Mouse (Mus musculus) CH12.LX (cell line): ENCODE measurements around the gene Cntnap1. TPM values are rescaled to one million over a fixed set of nuclear protein-coding genes. Genes with fewer than 3 reads are reported as not detected.

Source experiments
- DNase-seq: peaks from one replicate; pipeline ENCODE4 v3.0.0-alpha.2; 2013; ENCODE audit errors: extremely low read depth
- H3K27ac ChIP-seq: 2 replicates; pipeline ENCODE4 v1.5.1; 2012; ENCODE audit warnings: low read depth, mild to moderate bottlenecking, control low read depth, moderate library complexity; ENCODE audit not compliant: insufficient read depth
- H3K27me3 ChIP-seq: replicated peaks from 2 replicates; pipeline ENCODE3; 2012; ENCODE audit warnings: inconsistent platforms
- H3K36me3 ChIP-seq, 2 experiments: replicated peaks in 1 of 2; 2 replicates each; pipeline versions ENCODE3 to v1.6.1; 2012; ENCODE audit warnings: inconsistent platforms in 1 of 2, low read length in 1 of 2, mild to moderate bottlenecking in 1 of 2, mixed read lengths in 1 of 2, moderate library complexity in 1 of 2; ENCODE audit not compliant: control insufficient read depth in 1 of 2, insufficient read depth in 1 of 2
- H3K4me1 ChIP-seq, 2 experiments: 2 replicates each; pipeline ENCODE4 v1.6.1; 2012; ENCODE audit warnings: inconsistent platforms in 1 of 2, moderate library complexity in 1 of 2; ENCODE audit not compliant: insufficient read depth in 2 of 2, control insufficient read depth in 1 of 2
- H3K4me2 ChIP-seq: 2 replicates; pipeline ENCODE4 v1.6.1; 2012; ENCODE audit warnings: low read depth, mild to moderate bottlenecking, control low read depth; ENCODE audit not compliant: poor library complexity, insufficient read depth, severe bottlenecking
- H3K4me3 ChIP-seq, 3 experiments: fragments of 150-350 bp in 1 of 3; sonication (generic) in 1 of 3; replicated peaks in 1 of 3; 2 replicates each; pipeline versions ENCODE3 to v1.5.1; 2011 to 2012; ENCODE audit warnings: low read depth in 2 of 3, low read length in 2 of 3, mild to moderate bottlenecking in 2 of 3, moderate library complexity in 2 of 3, control low read depth in 1 of 3, improper control_type of control experiment in 1 of 3, inconsistent platforms in 1 of 3, mixed read lengths in 1 of 3; ENCODE audit not compliant: poor library complexity in 1 of 3
- H3K79me2 ChIP-seq: replicated peaks from 2 replicates; pipeline ENCODE4 v1.6.1; 2012; ENCODE audit warnings: mild to moderate bottlenecking, moderate library complexity; ENCODE audit not compliant: control insufficient read depth, poor library complexity, insufficient read depth, severe bottlenecking; ENCODE audit errors: extremely low read depth
- H3K9ac ChIP-seq: 2 replicates; pipeline ENCODE4 v1.6.1; 2012; ENCODE audit warnings: low read depth, mild to moderate bottlenecking, control low read depth, moderate library complexity; ENCODE audit not compliant: insufficient read depth
- H3K9me3 ChIP-seq: replicated peaks from 2 replicates; pipeline ENCODE3; 2012; ENCODE audit warnings: low read length, inconsistent platforms, mixed read lengths
- BHLHE40 ChIP-seq: IDR thresholded peaks from 2 replicates; pipeline ENCODE4 v1.6.1; 2011; ENCODE audit warnings: mild to moderate bottlenecking, low read depth, low read length, improper control_type of control experiment
- CHD1 ChIP-seq: IDR thresholded peaks from 2 replicates; pipeline ENCODE4 v1.6.1; 2012; ENCODE audit warnings: low read depth, low read length, improper control_type of control experiment, inconsistent platforms
- CTCF ChIP-seq, 2 experiments: IDR thresholded peaks in 1 of 2; conservative IDR thresholded peaks in 1 of 2; 2 replicates each; pipeline ENCODE4 v1.5.1; 2011 to 2012; ENCODE audit warnings: low read depth in 2 of 2, low read length in 2 of 2, improper control_type of control experiment in 1 of 2, inconsistent platforms in 1 of 2, mild to moderate bottlenecking in 1 of 2, moderate library complexity in 1 of 2
- E2F4 ChIP-seq: IDR thresholded peaks from 2 replicates; pipeline ENCODE4 v1.6.1; 2011; ENCODE audit warnings: low read depth, low read length, improper control_type of control experiment; ENCODE audit not compliant: insufficient replicate concordance
- ELF1 ChIP-seq: IDR thresholded peaks from 2 replicates; pipeline ENCODE4 v1.6.1; 2014; ENCODE audit warnings: low read depth, mild to moderate bottlenecking, inconsistent platforms, low read length, improper control_type of control experiment
- ETS1 ChIP-seq: conservative IDR thresholded peaks from 2 replicates; pipeline ENCODE4 v1.6.1; 2012; ENCODE audit warnings: low read depth, mild to moderate bottlenecking, inconsistent platforms, low read length, improper control_type of control experiment, moderate library complexity
- HCFC1 ChIP-seq: IDR thresholded peaks from 2 replicates; pipeline ENCODE4 v1.6.1; 2012; ENCODE audit warnings: low read depth, mild to moderate bottlenecking, inconsistent platforms, low read length, improper control_type of control experiment
- IRF4 ChIP-seq: IDR thresholded peaks from 2 replicates; pipeline ENCODE4 v1.6.1; 2014; ENCODE audit warnings: low read depth, mild to moderate bottlenecking, inconsistent platforms, low read length, improper control_type of control experiment
- JUN ChIP-seq: IDR thresholded peaks from 2 replicates; pipeline ENCODE4 v1.6.1; 2011; ENCODE audit warnings: low read depth, mild to moderate bottlenecking, low read length, improper control_type of control experiment, moderate library complexity; ENCODE audit not compliant: insufficient read depth
- JUND ChIP-seq: conservative IDR thresholded peaks from 2 replicates; pipeline ENCODE4 v1.6.1; 2011; ENCODE audit warnings: low read depth, low read length, improper control_type of control experiment
- KAT2A ChIP-seq: IDR thresholded peaks from 2 replicates; pipeline ENCODE4 v1.6.1; 2012; ENCODE audit warnings: low read length, improper control_type of control experiment, inconsistent platforms; ENCODE audit not compliant: insufficient replicate concordance
- MAFK ChIP-seq: IDR thresholded peaks from 2 replicates; pipeline ENCODE4 v1.6.1; 2011; ENCODE audit warnings: low read length, improper control_type of control experiment; ENCODE audit not compliant: insufficient replicate concordance
- MAX ChIP-seq: IDR thresholded peaks from 2 replicates; pipeline ENCODE4 v1.6.1; 2011; ENCODE audit warnings: low read length, improper control_type of control experiment
- MEF2A ChIP-seq: IDR thresholded peaks from 2 replicates; pipeline ENCODE4 v1.6.1; 2014; ENCODE audit warnings: low read depth, mild to moderate bottlenecking, inconsistent platforms, low read length, improper control_type of control experiment, borderline replicate concordance
- MXI1 ChIP-seq: IDR thresholded peaks from 2 replicates; pipeline ENCODE4 v1.6.1; 2011; ENCODE audit warnings: mild to moderate bottlenecking, low read depth, low read length, improper control_type of control experiment
- MYC ChIP-seq: IDR thresholded peaks from 2 replicates; pipeline ENCODE4 v1.6.1; 2011; ENCODE audit warnings: low read depth, mild to moderate bottlenecking, improper control_type of control experiment, low read length
- NELFE ChIP-seq: IDR thresholded peaks from 2 replicates; pipeline ENCODE4 v1.6.1; 2011; ENCODE audit warnings: low read depth, low read length, improper control_type of control experiment
- POLR2A ChIP-seq: IDR thresholded peaks from 2 replicates; pipeline ENCODE4 v1.6.1; 2011; ENCODE audit warnings: low read depth, mild to moderate bottlenecking, improper control_type of control experiment, low read length
- RAD21 ChIP-seq: IDR thresholded peaks from 2 replicates; pipeline ENCODE4 v1.6.1; 2011; ENCODE audit warnings: low read depth, mild to moderate bottlenecking, low read length, improper control_type of control experiment, moderate library complexity
- RCOR1 ChIP-seq: conservative IDR thresholded peaks from 2 replicates; pipeline ENCODE4 v1.6.1; 2012; ENCODE audit warnings: low read depth, mild to moderate bottlenecking, inconsistent platforms, low read length, improper control_type of control experiment
- SMC3 ChIP-seq: IDR thresholded peaks from 2 replicates; pipeline ENCODE4 v1.6.1; 2011; ENCODE audit warnings: low read depth, low read length, improper control_type of control experiment
- TBP ChIP-seq: conservative IDR thresholded peaks from 2 replicates; pipeline ENCODE4 v1.6.1; 2011; ENCODE audit warnings: low read depth, low read length, improper control_type of control experiment
- TCF12 ChIP-seq: IDR thresholded peaks from 2 replicates; pipeline ENCODE4 v1.6.1; 2014; ENCODE audit warnings: low read depth, mild to moderate bottlenecking, inconsistent platforms, low read length, improper control_type of control experiment
- UBTF ChIP-seq: IDR thresholded peaks from 2 replicates; pipeline ENCODE4 v1.6.1; 2012; ENCODE audit warnings: low read depth, mild to moderate bottlenecking, inconsistent platforms, low read length, improper control_type of control experiment, moderate library complexity
- USF1 ChIP-seq: IDR thresholded peaks from 2 replicates; pipeline ENCODE4 v1.6.1; 2014; ENCODE audit warnings: low read depth, mild to moderate bottlenecking, inconsistent platforms, low read length, improper control_type of control experiment
- USF2 ChIP-seq: conservative IDR thresholded peaks from 2 replicates; pipeline ENCODE4 v1.6.1; 2011; ENCODE audit warnings: low read depth, low read length, improper control_type of control experiment
- ZC3H11A ChIP-seq: IDR thresholded peaks from 2 replicates; pipeline ENCODE4 v1.6.1; 2012; ENCODE audit warnings: low read depth, mild to moderate bottlenecking, inconsistent platforms, low read length, improper control_type of control experiment
- ZMIZ1 ChIP-seq: IDR thresholded peaks from 2 replicates; pipeline ENCODE4 v1.6.1; 2012; ENCODE audit warnings: low read depth, mild to moderate bottlenecking, inconsistent platforms, low read length, improper control_type of control experiment
- ZNF384 ChIP-seq: IDR thresholded peaks from 2 replicates; pipeline ENCODE4 v1.6.1; 2012; ENCODE audit warnings: low read depth, low read length, improper control_type of control experiment, inconsistent platforms
- dilution Hi-C: fragments of 300-500 bp; cut with MboI; formaldehyde crosslinking; loops from 2 replicates; pipeline ENCODE4 v1.14.3; 2020; ENCODE audit warnings: low sequenced_read_pairs; ENCODE audit not compliant: extremely low pct_unique_long_range_greater_than_20kb, extremely low pct_ligation_motif_present
- in situ Hi-C: fragments of 300-500 bp; cut with MboI; formaldehyde crosslinking; loops from 3 replicates; pipeline ENCODE4 v1.14.3; 2019; ENCODE audit warnings: low sequenced_read_pairs, low pct_ligation_motif_present, low pct_unique_long_range_greater_than_20kb, mixed read lengths
- polyA plus RNA-seq: library from polyadenylated mRNA; unstranded; fragments of >175 nt; gene quantifications from 2 replicates; pipeline ENCODE4 v1.2.1, GENCODE M21; 2012; ENCODE audit warnings: low read depth; ENCODE audit not compliant: insufficient read length
- total RNA-seq, 2 experiments: library from RNA; depleted of rRNA; stranded (reverse); fragments of 300-350 nt in 1 of 2; fragments of >200 nt in 1 of 2; gene quantifications; 2 replicates each; pipeline ENCODE4 v1.2.3; 2012 to 2014

Gene Cntnap1
- total and polyA plus RNA-seq, 3 experiments = 4.4 to 19.5 (median 15.6) TPM

DNA sequence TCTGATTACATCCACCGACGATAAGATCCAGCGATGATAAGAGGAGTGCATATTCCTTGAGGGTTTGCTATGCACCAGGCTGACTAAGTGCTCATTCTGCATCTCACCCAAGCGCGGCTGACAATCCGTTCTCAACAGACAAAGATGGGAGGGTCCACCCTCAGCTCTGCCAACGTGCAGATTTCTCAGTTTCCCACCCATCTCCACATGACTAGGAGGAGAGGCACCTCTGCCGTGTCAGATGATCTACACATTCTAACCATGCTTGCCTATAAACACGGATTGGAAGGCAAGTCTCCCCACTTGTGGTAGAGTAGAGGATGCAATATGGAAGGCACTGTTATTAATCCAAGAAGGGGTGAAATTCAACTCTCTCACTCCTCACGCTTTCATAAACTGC lies 21.6 kb upstream of the Cntnap1 start:
- dilution Hi-C loops = no loop called here
- H3K36me3 ChIP-seq = no peaks in the 10 kb centered on the region
- H3K9ac ChIP-seq = no peak overlapping the region
- no peaks in the 10 kb centered on the region for H3K79me2 ChIP-seq
- no peak overlapping the region for H3K4me2 ChIP-seq
- H3K4me3 ChIP-seq = no peak overlapping the region
- DNase-seq = no peak
- peaks cover 12 to 33% of the 10 kb centered on the region in 2 experiments for H3K4me1 ChIP-seq
- no peak overlapping the region for H3K27ac ChIP-seq
- no peaks in the 10 kb centered on the region for H3K27me3 ChIP-seq
- no peaks in the 10 kb centered on the region for H3K9me3 ChIP-seq
- no peak for TF ChIP-seq ETS1
- no peak for TF ChIP-seq ZMIZ1
- TF ChIP-seq ZC3H11A = no peak
- TF ChIP-seq TBP = no peak
- TF ChIP-seq JUND = no peak
- TF ChIP-seq TCF12 = no peak
- no peak for TF ChIP-seq UBTF
- no peak for TF ChIP-seq RAD21
- no peak for TF ChIP-seq IRF4
- no peak for TF ChIP-seq POLR2A
- no peak for TF ChIP-seq KAT2A
- no peak for TF ChIP-seq MAFK
- TF ChIP-seq SMC3 = no peak
- no peak for TF ChIP-seq CTCF (conservative IDR thresholded peaks at IDR 0.05 in 1 of 2, IDR thresholded peaks at IDR 0.05 in 1 of 2; ENCODE audit: low read depth in 2 of 2, low read length in 2 of 2)
- no peak for TF ChIP-seq BHLHE40
- TF ChIP-seq CHD1 = no peak
- no peak for TF ChIP-seq MYC
- TF ChIP-seq RCOR1 = no peak
- in situ Hi-C loops = no loop called here

DNA sequence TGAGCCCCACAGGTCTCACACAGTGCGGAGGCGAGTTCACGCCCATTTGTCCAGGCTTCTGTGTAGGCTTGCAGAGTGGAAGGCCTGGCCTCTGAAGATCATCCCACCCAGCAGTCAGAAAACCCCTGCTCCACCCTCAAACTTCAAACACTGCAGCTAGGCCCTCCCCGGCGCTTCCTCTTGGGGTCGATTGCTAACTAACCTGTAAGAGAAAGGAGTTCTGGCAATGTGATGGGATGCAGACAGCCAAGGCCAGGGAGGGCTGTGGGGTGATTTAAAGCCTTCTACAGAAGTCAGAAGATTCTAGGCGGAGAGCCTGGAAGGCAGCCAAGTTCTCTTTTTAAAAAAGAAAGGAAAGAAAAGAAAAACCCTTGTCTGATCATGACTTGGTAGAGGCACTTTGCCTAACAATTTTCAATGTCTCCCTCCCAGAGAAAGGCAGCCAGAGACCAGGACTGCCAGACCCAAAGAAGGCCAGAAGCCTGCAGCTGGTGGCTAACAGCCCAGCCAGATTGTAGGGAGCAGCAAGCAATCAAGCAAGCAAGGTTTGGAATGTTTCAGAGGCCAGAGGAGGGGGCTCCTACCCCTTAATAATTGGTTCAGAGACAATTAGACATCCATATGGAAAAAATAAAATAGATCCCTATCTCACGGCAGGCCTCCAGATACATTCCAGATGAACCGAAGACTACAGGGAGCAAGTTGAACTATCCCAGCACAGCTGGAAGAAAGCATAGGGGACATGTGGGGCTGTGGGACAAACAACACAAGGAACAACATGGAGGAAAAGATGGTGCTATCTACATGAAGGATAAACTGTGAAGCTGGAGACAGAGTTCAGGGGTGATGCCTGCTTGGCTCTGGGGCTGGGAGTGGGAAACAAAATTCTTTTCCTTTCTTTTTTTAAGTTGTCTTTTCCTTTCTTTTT lies 20.9 kb upstream of the Cntnap1 start:
- no peak overlapping the region for H3K9ac ChIP-seq
- dilution Hi-C loops = no loop called here
- no peak for DNase-seq
- H3K27ac ChIP-seq = no peak overlapping the region
- no peak for TF ChIP-seq TBP
- TF ChIP-seq MAX = no peak
- TF ChIP-seq MEF2A = no peak
- TF ChIP-seq USF1 = no peak
- no peak for TF ChIP-seq ELF1
- TF ChIP-seq ZNF384 = no peak
- TF ChIP-seq MYC = no peak
- no peak for TF ChIP-seq HCFC1
- TF ChIP-seq NELFE = no peak
- no peak for TF ChIP-seq E2F4
- no peak for TF ChIP-seq TCF12
- no peak for TF ChIP-seq BHLHE40
- no peak for TF ChIP-seq MXI1
- no peak for TF ChIP-seq JUN
- no peak for TF ChIP-seq KAT2A
- TF ChIP-seq USF2 = no peak
- TF ChIP-seq IRF4 = no peak
- H3K4me1 ChIP-seq = peaks cover 12 to 30% of the 10 kb centered on the region in 2 experiments
- in situ Hi-C loops = no loop called here
- H3K36me3 ChIP-seq = no peaks in the 10 kb centered on the region
- H3K4me3 ChIP-seq = no peak overlapping the region
- H3K79me2 ChIP-seq = no peaks in the 10 kb centered on the region
- H3K4me2 ChIP-seq = no peak overlapping the region
- H3K9me3 ChIP-seq = no peaks in the 10 kb centered on the region
- no peaks in the 10 kb centered on the region for H3K27me3 ChIP-seq
